Mouse (Mus musculus) heart, embryonic 15.5 days (tissue): ENCODE data around the gene Lsm2. TPM values are rescaled to one million over a fixed set of nuclear protein-coding genes. Genes with fewer than 3 reads are reported as not detected.
"Not testable (repeated sequence)": the region's sequence is repeated elsewhere in the genome, so short reads cannot be mapped to it uniquely, and the experiment has no call there.

Experiments used
- ATAC-seq: fragments of 200-750 bp; cut with Nextera tagmentation; replicated peaks from 2 replicates; pipeline ENCODE4 v1.8.0; 2017; ENCODE audit warnings: low read depth, moderate TSS enrichment; ENCODE audit not compliant: insufficient number of reproducible peaks, insufficient read depth, low FRiP score
- H3K27ac ChIP-seq: fragments of 300-500 bp; sonication (generic); 2 replicates; pipeline ENCODE4 v1.5.1; 2015; ENCODE audit warnings: mild to moderate bottlenecking, inconsistent platforms
- H3K27me3 ChIP-seq: fragments of 300-500 bp; sonication (generic); 2 replicates; pipeline ENCODE4 v1.6.1; 2015; ENCODE audit warnings: inconsistent platforms
- H3K36me3 ChIP-seq: fragments of 300-500 bp; sonication (generic); 2 replicates; pipeline ENCODE4 v1.6.1; 2015; ENCODE audit warnings: mild to moderate bottlenecking, inconsistent platforms
- H3K4me1 ChIP-seq: fragments of 300-500 bp; sonication (generic); replicated peaks from 2 replicates; pipeline ENCODE4 v1.6.1; 2015; ENCODE audit warnings: inconsistent platforms
- H3K4me2 ChIP-seq: fragments of 300-500 bp; sonication (generic); 2 replicates; pipeline ENCODE4 v1.6.1; 2015; ENCODE audit warnings: inconsistent platforms, mild to moderate bottlenecking, moderate library complexity
- H3K4me3 ChIP-seq: fragments of 300-500 bp; sonication (generic); 2 replicates; pipeline ENCODE4 v1.5.1; 2015; ENCODE audit warnings: mild to moderate bottlenecking, inconsistent platforms
- H3K9ac ChIP-seq: fragments of 300-500 bp; sonication (generic); 2 replicates; pipeline ENCODE4 v1.6.1; 2015; ENCODE audit warnings: mild to moderate bottlenecking, inconsistent platforms
- H3K9me3 ChIP-seq: fragments of 300-500 bp; sonication (generic); replicated peaks from 2 replicates; pipeline ENCODE4 v1.6.1; 2016; ENCODE audit warnings: inconsistent platforms
- WGBS: fragments of 180-500 bp; shearing (Covaris S2); methylation state at CpG from one replicate; pipeline ENCODE4 v1.1.7; 2015; ENCODE audit warnings: mixed read lengths; 5-methylcytosine and 5-hydroxymethylcytosine counted together
- polyA plus RNA-seq: library from polyadenylated mRNA; unstranded; fragments of >200 nt; fragmentation: Nextera tagmentation; extraction: Ambion mirVana; gene quantifications from 2 replicates; pipeline ENCODE4 v1.2.1, GENCODE M21; 2015

The Lsm2 gene
- polyA plus RNA-seq, 1 experiment from 2014 or later, result 116 TPM

DNA sequence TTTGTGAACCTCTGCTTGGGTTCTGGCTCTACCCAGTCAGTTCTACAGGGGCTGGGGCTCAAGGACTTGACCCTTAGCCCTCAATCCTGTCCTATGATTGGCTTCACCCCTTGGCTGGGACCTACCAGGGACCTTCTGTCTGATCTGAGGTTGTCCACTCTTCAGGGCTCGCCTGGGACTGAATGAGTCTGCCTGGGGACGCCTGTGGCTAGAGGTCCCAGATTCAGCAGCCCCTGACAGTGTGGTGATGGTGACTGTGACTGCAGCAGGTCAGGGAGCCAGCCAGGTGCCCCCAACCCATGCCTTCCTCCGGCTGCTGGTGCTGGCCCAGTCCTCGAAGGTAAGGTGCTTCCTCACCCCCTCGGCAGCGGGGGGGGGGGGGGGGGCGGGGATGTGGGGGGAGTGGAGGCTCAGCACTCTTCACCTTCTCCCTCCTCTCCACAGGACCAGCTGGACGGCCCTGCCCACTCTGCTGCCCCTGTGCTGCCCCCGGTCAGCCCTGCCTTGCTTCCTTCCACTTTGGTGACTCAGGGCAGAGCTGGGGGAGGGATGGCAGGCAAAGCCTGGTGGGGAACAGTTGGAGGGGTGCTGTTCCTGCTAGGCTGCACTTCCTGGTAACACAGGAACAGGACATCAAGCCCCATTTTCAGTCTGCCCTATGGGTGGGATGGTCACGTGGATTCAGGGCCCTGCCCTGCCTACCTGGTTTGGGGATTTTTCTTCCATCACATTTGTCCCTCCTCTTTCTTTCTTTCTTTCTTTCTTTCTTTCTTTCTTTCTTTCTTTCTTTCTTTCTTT is 43.2 kb downstream of the Lsm2 start:
- Histone ChIP-seq H3K4me1 (peaks cover 42% of the 10 kb centered on the region), H3K9ac (0 out of 2 replicates have a peak overlapping the region, but pooled peaks have one; percentile 12), H3K36me3 (no peaks in the 10 kb centered on the region), H3K27me3 (no peaks in the 10 kb centered on the region; the same call in 1 of the 2 replicates), H3K9me3 (no peaks in the 10 kb centered on the region), H3K4me2 (no peak overlapping the region), H3K27ac (no peak overlapping the region), H3K4me3 (no peak overlapping the region)
- 50% methylated on average over 8 of the region's 10 CpGs for WGBS
- no peak for ATAC-seq

DNA sequence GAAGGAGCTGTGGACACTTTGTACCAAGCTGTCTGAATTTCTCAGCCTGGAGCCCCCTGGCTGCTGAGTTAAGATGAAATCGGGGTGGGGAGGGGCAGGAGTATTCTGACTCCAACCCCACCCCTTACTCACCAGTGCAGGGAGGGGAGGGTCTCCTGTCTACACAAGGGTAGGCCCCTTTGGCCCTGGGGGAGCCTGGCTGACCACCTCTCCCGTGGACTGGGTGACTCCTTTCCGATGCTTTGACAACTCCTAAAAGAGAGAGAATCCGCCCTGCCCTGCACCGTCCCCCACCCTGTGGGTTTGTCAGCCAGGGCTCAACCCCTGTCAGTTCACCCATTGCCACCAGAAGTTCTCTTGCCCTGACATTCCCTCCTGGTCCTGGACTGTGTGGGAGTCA is 44.5 kb downstream of the Lsm2 start:
- ATAC-seq, result no peak
- Histone ChIP-seq H3K36me3 (no peaks in the 10 kb centered on the region), H3K4me1 (peaks cover 39% of the 10 kb centered on the region), H3K4me2 (no peak overlapping the region), H3K4me3 (no peak overlapping the region), H3K27ac (no peak overlapping the region), H3K9me3 (no peaks in the 10 kb centered on the region), H3K27me3 (no peaks in the 10 kb centered on the region; the same call in 1 of the 2 replicates), H3K9ac (no peak overlapping the region)
- 73% methylated on average over 5 of the region's 5 CpGs for WGBS

DNA sequence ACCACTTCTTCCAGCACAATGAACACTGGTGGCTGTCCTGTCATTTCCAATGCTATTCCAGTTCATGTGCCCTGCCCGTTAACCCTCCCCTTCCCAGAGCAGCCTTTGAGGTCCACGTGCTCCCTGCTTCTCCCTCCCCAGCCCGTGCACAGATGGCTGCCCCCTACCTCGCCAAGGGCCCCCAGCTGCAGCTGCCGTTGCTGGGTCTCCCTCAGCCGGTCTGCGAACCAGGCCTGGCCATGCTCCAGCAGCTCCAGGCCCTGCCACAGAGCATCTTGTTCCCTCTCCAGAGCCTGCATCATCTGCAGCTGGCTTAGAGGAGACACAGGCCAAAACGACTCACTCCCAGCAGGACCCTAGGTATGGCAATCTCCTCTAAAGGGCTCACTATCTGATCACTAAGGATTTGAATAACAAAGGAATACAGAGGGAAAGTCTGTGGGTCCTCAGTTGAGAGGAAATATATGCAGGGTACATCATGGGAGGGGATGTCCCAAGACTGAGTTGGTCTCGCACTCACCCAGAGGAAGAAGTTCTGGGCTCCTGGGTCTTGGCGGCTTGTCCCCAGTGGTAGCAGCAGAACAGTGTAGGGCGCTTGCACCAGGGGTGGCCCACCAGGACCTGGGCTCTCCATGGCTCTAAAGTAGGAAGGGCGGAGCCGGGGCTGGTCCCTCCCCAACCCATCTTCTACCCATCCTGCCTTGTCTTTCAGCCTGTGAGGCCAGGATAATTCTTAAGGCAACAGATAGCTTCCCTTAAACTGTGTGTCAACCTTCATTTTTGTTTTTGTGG is 45.8 kb downstream of the Lsm2 start, which contains the start of gene Sapcd1:
TSS of gene Sapcd1 (minus strand) at position 740 of the 792 bp plus-strand sequence.
- H3K27ac ChIP-seq, result 0 out of 2 replicates have a peak within 1 kb of the TSS, but pooled peaks have one; percentile 26
- no peak within 1 kb of the TSS for H3K4me3 ChIP-seq
- H3K4me2 ChIP-seq, result 0 out of 2 replicates have a peak within 1 kb of the TSS, but pooled peaks have one; percentile 22
- no peaks in the 10 kb centered on the region; the same call in 1 of the 2 replicates for H3K27me3 ChIP-seq
- peaks cover 35% of the 10 kb centered on the region for H3K4me1 ChIP-seq
- H3K9me3 ChIP-seq, result no peaks in the 10 kb centered on the region
- no peak for ATAC-seq
- H3K36me3 ChIP-seq, result no peaks in the 10 kb centered on the region
- WGBS, result 36% methylated on average over 13 of the region's 13 CpGs
- no peak within 1 kb of the TSS for H3K9ac ChIP-seq

DNA sequence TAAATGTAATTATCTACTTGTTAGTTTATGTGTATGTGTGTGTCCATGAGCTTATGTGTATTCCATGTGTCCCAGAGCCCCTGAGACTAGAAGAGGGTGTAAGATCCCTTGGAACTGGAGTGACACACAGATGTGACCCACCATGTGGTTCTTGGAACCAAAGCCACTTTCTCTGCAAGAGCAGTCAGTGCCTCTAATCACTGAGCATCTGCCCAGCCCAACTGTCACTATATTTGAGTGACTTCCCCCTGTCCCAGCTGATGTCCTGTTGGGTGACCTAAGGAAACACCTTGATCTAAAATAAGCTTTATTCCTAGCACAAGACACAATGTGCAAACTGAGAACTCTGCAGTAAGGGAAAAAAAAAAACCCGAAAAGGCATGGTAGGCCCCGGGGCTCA is 46.7 kb downstream of the Lsm2 start:
- Histone ChIP-seq H3K4me2 (no peak overlapping the region), H3K9me3 (no peaks in the 10 kb centered on the region), H3K27ac (no peak overlapping the region), H3K9ac (no peak overlapping the region), H3K4me3 (no peak overlapping the region), H3K27me3 (no peaks in the 10 kb centered on the region; the same call in 1 of the 2 replicates), H3K36me3 (no peaks in the 10 kb centered on the region), H3K4me1 (peaks cover 32% of the 10 kb centered on the region)
- WGBS, result 65% methylated on average over 2 of the region's 2 CpGs
- ATAC-seq, result no peak

DNA sequence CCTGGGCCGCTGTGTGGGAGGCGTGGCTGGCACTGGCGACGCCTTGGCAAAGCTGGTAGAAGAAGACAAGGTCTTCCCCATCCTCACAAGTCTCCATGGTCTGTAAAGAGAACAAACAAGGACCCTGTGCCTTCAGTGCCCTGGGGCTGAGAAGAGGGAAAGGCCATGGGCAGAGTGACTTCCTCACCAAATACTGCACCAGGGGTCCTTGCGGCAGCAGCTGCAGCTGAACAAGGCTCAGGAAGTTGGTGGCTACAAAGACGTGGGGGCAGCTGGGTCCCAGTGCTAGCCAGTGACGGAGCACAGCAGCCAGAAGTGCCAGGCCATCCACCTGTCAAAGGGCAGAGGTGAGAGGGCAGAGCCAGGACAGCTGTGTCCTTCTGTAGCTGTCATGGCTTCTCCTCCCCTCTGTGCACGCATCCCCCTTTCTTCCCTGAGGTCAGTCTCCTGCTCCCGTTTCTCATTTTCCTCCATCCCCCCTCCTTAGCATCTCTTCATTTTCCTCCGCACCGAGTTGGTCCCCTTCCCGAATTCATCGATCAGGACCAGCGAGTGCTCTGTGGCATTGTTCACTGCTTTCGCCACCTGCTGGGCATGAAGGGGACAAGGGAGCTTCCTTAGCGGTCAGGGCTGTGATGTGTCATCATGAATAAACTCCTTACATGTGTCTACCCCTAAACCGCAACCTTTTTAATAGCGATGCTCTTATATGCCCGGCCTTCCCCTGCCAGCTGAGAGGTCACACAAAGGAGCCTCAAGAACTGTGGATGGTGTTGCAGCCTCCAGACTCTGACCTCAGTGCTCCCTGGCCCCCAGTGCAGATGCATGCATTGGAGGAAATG is 48.2 kb downstream of the Lsm2 start:
- Histone ChIP-seq H3K9me3 (no peaks in the 10 kb centered on the region), H3K36me3 (no peaks in the 10 kb centered on the region), H3K27me3 (no peaks in the 10 kb centered on the region; the same call in 1 of the 2 replicates), H3K4me3 (no peak overlapping the region), H3K4me2 (no peak overlapping the region), H3K9ac (peak overlapping the region; percentile 22; the same call in 1 of the 2 replicates), H3K27ac (no peak overlapping the region), H3K4me1 (peaks cover 18% of the 10 kb centered on the region)
- WGBS, result 43% methylated on average over 19 of the region's 19 CpGs
- ATAC-seq, result no peak

DNA sequence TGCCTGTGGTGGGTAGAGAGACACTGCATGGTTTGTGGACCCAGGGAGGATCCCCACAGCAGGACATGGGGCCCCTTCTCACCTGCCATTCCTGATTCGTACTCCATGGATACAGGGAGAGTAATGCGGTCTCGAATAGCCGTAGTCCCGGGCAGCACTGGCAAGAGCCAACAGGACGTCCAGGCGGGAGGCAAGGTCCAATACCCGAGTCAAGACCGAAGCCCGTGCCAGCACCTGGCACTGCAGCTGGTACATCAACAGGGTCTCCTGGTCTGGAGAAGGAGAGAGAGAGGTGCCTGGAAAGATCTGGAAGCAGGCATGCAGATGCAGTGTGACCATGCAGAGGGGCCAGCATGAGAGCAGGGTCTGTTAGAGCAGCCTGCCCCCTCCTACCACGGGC is 49.6 kb downstream of the Lsm2 start:
- 89% methylated on average over 11 of the region's 11 CpGs for WGBS
- ATAC-seq, result no peak
- H3K27ac ChIP-seq, result no peak overlapping the region

DNA sequence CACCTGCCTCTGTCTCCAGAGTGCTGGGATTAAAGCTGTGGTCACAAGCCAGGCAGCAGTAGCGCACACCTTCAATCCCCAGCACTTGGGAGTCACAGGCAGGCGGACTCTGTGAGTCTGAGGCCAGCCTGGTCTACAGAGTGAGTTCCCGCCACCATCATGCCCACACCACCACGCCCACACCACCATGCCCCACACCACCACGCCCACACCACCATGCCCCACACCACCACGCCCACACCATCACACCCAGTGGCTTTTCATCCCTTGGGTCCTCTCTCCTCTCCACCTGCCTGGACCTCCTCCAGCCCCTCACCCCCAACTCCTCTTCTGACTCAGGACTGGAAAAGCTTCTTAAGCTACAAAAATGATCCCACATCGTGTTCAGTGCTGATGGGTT is 50.2 kb downstream of the Lsm2 start:
- Histone ChIP-seq H3K9me3 (no peaks in the 10 kb centered on the region), H3K4me1 (peaks cover 11% of the 10 kb centered on the region), H3K36me3 (no peaks in the 10 kb centered on the region), H3K4me2 (no peak overlapping the region), H3K4me3 (no peak overlapping the region), H3K27ac (no peak overlapping the region), H3K27me3 (no peaks in the 10 kb centered on the region; the same call in 1 of the 2 replicates), H3K9ac (no peak overlapping the region)
- no peak for ATAC-seq
- WGBS, result 72% methylated on average over 7 of the region's 7 CpGs

More for the DNA sequence above, 49.6 kb downstream of the Lsm2 start:
- H3K4me1 ChIP-seq, result peaks cover 15% of the 10 kb centered on the region
- no peaks in the 10 kb centered on the region for H3K9me3 ChIP-seq
- H3K4me3 ChIP-seq, result no peak overlapping the region
- no peaks in the 10 kb centered on the region; the same call in 1 of the 2 replicates for H3K27me3 ChIP-seq
- no peaks in the 10 kb centered on the region for H3K36me3 ChIP-seq
- no peak overlapping the region for H3K4me2 ChIP-seq
- no peak overlapping the region for H3K9ac ChIP-seq

DNA sequence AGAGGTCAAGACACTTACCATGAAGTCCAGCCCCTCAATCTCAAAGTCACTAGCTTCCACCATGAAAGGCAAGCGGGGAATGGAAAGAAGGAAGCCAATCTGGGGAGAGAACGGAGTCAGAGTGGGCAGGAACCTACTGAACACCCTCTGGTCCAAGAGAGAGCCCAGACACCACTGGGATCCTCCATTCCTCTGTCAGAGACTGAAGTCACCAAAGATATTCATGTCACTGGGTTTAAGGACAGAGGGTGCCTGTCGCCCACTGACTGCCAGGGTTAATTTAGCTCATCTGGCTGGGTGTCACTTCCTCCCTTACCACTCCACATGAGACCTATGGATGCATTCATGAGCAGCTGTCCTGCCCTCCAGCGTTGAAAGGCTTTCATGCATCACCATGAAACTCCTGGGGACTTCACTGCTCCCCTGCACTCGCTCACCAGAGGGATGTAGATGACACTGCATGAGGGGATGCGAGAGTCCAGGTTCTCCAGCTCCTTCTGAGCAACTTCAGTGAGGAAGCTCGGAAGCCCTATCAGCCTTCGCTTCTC is 50.7 kb downstream of the Lsm2 start:
- Histone ChIP-seq H3K36me3 (no peaks in the 10 kb centered on the region), H3K4me2 (no peak overlapping the region), H3K4me1 (peaks cover 8% of the 10 kb centered on the region), H3K9ac (no peak overlapping the region), H3K27ac (no peak overlapping the region), H3K9me3 (no peaks in the 10 kb centered on the region), H3K27me3 (no peaks in the 10 kb centered on the region; the same call in 1 of the 2 replicates), H3K4me3 (no peak overlapping the region)
- 64% methylated on average over 8 of the region's 8 CpGs for WGBS
- no peak for ATAC-seq

DNA sequence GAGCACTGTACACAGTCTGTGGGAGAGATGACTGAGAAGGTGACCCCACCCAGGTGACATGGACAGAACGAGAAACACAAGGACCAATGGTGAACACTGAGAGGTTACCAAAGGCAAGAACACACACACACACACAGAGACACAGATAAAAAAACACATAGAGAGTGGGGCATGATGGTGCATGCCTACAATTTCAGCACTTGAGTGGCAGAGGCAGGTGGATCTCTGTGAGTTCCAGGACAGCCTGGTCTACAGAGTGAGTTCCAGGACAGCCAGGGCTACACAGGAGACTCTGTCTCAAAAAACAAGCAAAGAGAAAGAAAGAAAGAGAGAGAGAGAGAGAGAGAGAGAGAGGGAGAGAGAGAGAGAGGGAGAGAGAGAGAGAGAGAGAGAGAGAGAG is 52.0 kb downstream of the Lsm2 start:
- not testable (repeated sequence) for H3K36me3 ChIP-seq, H3K9me3 ChIP-seq, H3K27ac ChIP-seq, H3K4me3 ChIP-seq, H3K27me3 ChIP-seq, H3K9ac ChIP-seq, H3K4me2 ChIP-seq, H3K4me1 ChIP-seq, ATAC-seq
- WGBS, result 53% methylated on average over 1 of the region's 1 CpGs

DNA sequence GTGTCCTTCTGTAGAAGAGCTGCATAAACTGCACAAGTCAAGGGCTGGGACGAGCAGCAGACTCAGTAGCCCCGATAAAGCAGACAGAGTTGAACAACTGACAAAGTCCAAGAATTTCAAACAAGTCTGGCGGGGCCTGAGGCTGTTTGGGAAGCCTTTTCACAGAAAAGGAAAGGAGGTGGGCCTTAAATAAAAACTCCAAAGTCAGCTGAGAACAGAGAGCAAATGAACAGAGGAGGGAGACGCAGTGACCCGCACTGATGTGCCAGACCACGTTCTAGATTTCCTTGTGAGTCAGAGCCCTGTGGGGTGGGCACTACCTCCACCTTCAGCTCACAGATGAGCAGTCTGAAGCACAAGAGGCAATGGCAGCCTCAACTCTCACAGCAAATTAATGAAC is 53.2 kb downstream of the Lsm2 start:
- H3K4me1 ChIP-seq, result peaks cover under 1% of the 10 kb centered on the region; the same call in 1 of the 2 replicates
- H3K27me3 ChIP-seq, result no peaks in the 10 kb centered on the region
- H3K4me2 ChIP-seq, result no peak overlapping the region
- H3K9ac ChIP-seq, result no peak overlapping the region
- H3K27ac ChIP-seq, result no peak overlapping the region
- no peak for ATAC-seq
- WGBS, result 65% methylated on average over 6 of the region's 6 CpGs
- H3K4me3 ChIP-seq, result no peak overlapping the region
- no peaks in the 10 kb centered on the region for H3K36me3 ChIP-seq
- no peaks in the 10 kb centered on the region for H3K9me3 ChIP-seq
